Mouse (Mus musculus) cerebellum, postnatal 25 days (tissue): ENCODE measurements at regions not wholly inside any gene's neighbourhood (a gene's known extent, or its start where the extent isn't known, plus 50 kb on each side); places are given as distances from the start of the nearest gene placed in this dataset.
"Not testable (repeated sequence)": the region's sequence is repeated elsewhere in the genome, so short reads cannot be mapped to it uniquely, and the experiment has no call there.

Source experiments
- DNase-seq, 2 experiments: peaks; one replicate each; pipeline ENCODE4 v3.0.0; 2021; ENCODE audit warnings: mixed read lengths in 2 of 2

DNA sequence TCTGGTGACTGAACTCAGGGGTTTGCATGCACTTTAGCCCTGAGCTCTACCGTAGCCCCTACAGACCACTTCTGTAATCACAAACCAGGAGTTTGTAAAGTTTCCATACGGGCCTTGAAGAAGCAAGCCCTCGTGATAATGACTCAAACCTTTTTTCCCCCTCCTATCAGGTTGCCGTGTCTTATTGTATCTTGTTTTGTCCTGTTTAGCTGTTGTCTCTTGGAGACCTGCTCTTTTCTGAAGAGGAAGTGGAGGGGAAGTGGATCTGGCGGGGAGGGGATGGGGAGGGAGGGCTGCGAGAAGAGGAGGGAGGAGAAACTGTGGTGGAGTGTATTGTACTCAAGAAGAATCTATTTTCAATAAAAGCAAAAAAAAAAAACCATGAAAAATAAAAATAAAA, 87.0 kb downstream of the Fam43a start:
- DNase-seq = no peak

DNA sequence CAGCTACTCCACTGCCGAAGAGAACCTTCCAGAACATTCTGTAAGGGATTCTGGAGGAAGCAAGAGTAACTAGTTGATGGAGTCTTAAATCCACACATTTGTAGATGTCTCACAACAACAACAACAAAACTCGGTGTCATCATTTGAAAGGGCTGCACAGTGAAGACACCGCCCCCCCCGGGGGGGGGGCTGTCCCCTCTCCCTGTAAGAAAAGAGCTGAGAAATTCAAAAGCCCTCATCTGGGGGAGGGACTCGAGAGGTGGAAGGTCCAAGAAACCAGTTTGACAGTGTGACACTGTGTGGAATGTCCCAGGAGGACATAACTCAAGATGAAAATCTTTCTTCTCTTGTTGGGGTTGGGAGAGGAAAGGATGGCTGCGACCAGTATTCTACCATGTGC, 87.7 kb downstream of the Fam43a start:
- no peak for DNase-seq

DNA sequence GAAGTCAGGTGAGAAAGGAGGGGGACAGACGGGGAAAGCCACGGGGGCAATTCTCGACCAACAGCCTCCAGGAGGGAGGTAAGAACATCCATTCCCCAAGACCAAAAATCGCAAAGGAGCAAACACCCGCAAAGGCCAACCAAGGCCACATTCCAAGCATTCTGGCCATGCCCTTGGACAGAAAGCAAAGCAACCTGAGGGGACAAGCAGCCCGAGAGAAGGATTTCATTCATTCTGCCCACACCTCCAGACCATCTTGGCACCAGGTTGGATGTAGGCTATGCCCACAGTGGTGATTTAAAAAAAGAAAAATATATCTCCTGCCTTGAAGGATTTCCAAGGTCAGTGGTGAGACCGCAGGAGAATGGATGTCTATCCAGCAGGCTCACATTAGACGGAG, 88.2 kb downstream of the Fam43a start:
- DNase-seq = no peak

DNA sequence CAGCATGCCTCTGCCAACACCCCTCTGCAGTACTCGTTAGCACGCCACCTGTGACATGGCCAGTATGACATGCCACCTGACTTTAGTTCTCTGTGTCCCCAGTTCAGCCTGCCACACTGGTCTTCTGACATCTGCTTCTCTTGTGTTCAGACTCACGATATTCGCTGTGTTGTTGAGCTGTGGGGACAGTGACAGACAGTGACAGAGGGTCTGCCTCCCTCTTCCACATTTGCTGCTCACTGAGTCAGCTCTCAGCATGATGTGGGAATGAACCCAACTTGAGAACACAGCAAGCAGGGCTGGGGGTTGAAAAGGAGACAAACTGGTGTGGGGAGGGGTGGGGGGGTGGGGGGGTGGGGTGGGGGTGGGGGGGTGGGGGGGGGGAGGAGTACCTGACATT, 91.0 kb downstream of the Fam43a start:
- no peak for DNase-seq

DNA sequence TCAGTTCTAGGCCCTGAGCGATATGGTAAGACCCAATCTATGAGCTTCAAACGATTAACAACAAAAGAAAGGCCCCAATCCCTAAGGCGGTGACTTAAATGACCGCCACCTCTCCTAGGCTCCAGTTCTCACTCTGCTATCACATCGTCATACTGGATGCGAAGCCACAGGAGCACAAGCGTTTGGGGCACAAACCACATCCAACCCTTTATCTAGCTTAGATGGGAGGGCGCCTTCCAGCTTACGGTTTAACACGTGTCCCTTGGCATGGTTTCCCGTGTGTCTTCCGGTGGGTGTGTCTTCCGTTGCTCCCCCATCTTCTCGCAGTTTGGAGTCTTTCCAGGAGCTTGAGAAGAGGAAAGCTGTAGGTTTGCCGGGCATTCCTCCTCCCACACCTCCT, 92.4 kb downstream of the Fam43a start:
- no peak for DNase-seq

DNA sequence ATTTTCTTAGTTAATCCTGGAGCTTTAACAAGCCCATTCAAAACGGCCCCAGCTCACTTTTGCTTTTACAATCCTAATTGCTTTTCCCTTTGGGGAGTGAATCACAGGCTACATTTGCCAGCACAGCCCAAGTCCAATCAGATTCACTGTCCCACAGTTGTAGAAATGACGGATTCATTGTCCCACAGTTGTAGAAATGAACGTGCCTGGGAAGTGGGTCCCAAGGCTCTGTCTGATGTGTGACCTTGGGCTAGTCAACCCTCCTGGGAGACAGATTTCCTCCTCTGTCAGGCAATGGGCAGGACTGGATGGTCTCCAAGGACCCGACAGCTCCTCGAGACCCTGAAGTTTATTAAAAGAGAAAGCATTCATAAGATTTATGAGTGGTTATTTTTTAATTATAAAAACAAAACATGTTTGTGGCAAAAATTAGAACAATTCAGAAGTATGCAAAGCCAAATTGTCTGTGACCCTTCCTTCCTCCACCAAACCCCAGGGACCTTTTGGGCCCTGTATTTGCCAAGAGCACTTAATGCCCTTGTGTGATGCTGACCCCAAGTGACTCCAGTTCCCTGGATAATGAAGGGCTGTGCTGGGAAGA, 93.1 kb downstream of the Fam43a start:
- DNase-seq = no peak

DNA sequence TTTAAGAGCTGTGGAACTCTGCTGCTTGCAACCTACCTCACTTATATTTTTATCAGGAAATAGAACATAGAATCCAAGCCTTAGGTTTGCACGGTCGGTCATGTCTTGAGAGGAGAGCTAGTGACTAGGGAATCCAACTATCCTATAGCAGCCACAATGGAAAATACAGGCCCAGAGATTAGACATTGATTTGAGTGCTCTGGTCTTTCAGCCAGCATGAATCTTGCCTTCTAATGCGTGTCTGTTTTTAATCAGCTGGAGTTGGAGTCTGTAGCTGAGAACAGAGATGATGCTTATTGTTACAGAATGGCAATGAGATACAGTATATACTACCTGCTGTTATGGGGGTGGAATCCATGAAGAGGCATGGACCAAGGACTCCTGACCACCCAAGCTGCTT, 93.7 kb downstream of the Fam43a start:
- DNase-seq = no peak

DNA sequence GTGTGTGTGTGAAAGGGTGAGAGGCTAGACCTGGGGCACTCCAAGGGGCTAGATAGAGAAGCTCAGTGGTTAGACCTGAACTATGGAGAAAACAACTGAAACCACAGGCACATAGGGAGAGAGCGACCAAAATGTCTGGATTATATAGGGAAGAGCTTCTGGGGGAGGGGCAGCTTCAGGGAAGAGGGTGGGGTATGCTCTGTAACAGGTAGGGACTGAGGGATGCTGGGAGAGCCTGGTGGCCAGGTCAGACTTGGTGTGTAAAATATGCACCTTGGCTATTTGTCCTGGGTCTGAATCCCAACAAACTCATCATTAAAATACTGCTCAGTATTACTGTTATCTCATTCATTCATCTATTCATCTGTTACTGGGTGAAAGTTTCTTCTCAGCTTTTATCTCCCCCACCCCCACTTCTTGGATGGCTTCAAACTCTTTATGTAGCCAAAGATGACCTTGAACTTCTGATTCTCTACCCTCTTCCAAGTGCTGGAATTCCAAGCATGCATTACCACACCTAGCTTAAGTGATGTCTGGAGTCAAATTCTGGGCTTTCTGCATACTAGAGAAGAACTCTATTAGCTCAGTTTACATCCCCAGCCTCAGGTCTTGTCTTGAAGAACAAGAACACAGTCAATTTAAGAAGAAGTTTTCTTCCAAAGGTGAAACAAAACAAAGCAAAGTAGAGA, 94.5 kb downstream of the Fam43a start:
- no peak for DNase-seq

DNA sequence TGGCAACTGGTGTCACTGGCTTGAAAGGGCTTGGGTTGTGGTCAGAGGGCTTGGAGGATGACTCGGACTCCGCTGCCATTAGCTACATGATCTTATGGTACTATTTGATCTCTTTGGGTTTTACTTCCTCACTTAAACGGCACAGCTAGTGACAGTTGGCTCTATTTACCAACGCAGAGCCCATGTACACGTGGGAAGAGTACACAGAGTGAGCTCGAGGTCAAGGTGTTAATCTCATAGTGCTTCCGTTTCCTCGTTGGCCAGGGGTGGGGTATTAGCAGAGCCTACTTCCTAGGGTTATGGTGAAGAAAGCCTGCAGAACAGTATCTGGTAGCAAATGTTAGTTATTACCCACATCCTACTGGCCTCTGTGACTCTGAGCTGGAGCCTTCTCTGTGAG, 96.2 kb downstream of the Fam43a start:
- no peak for DNase-seq

DNA sequence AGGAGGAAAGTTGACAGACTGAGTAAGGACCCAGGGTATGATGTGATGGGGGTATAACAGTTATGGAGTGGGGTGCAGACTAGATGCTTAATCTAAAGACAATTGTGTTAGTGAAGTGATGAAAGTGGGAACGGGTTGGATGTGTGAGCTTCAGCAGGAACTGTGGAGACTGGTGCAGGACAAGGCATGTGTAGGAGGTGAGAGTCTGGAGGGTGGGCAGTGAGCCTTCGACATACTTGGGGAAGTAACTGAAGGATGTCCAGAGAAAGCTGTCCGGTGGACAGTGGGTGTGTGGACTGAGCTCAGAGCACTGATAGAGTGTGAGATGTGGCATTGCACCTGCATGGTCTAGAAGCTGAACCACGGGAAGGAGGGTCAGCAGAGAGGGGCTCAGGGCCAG, 97.7 kb downstream of the Fam43a start:
- no peak for DNase-seq

DNA sequence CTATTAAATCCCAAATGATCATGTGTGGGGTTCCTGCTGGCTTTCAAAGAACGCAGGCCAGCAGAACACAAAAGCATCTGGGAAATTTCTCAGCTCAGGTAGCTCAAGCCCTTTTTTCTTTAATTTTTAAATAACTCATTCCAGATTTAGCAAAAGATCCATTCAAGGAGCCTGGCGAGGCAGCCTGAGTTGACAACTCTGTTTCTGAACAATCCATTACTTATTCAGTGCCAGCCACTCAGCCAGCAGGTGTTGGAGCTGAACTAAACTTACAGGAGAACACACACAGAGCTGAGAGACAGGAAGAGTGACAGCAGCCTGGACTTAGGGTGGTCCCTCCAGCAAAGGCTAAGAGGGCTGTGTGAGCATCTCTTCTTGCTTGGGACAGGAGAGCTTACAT, 98.3 kb downstream of the Fam43a start:
- DNase-seq = no peak

DNA sequence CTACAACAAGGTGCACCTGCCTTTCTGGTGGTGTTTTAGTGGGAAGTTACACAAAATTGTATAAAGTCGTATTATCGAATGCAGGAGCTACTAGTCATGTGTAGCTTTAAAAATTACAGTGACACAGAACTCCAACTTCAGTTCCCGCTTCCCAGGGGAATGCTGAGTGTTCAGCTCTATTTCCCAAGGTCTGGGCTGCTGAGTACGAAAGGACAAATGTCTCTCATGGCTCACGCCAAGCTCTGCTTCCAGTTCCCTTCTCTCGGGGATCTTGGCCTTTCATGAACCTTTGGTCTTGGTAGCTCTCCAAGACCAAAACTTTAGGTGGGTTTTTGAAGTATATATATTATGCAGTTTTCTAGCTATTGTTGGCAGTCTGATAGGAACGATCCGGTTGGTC, 104.3 kb downstream of the Fam43a start:
- DNase-seq = no peak

DNA sequence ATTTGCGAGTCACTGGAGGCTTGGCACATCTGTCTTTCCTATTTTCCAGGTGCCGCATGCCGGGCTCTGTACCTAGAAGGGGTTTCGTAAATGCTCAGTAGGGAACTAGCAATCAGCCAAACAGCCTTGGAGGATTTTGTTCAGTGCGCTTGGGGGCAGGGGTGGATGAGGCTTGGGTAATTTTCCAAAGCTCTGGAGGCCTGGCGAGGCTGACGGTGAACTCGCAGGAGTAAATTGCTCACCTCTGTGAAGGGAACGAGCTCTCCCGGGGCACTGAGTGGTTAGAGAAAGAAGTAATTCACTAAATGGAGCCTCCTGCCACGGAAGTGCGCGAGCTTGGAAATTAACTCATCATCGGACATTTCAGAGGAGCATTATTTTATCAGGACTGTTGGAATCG, 110.0 kb downstream of the Fam43a start:
- DNase-seq = no peak

DNA sequence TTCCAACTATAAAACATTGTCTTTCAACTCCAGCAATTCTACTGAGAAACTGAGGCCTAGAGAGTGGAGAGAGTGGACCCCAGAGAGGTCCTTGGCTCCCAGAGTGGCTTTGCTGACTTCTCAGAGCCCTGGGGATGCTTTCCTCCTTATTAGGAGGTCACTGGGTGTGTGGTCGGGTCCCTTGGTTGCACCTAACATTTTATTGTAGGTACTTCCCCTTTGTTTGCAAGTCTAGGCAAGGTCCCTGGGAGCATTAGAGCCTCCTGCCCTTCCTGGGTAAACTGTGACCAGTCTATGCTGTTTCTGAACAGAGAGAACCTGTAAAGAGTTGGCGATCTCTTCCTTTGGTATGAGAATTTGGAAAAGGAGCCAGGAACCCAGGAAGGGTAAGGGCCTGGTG, 110.5 kb downstream of the Fam43a start:
- DNase-seq = no peak

DNA sequence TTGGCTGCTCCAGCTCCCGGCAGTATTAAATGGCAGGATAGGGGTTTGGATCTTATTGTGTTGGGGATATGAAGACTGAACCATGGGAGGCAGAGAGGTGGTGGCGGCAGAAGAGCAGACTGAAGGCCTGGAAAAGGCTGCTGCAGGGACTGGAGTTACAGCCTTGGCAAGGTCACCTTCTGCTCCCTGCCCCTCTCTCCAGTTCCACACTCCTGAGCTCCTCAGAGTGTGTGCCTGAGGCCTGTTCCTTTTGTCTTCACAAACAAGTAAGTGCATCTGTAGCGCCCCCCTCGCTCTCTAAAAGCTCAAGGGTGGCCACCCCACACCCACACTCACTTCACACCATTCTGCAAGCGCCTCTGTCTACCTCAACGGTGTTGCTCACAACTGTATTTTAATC, 113.0 kb downstream of the Fam43a start:
- DNase-seq = no peak

DNA sequence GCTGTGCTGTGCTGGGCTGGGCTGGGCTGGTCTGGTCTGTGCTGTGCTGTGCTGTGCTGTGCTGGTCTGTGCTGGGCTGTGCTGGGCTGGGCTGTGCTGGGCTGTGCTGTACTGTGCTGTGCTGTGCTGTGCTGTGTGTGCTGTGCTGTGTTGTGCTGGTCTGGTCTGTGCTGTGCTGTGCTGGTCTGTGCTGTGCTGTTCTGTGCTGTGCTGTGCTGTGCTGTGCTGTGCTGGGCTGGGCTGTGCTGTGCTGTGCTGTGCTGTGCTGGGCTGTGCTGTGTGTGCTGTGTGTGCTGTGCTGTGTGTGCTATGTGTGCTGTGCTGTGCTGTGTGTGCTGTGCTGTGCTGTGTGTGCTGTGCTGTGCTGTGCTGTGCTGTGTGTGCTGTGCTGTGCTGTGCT, 118.1 kb downstream of the Fam43a start:
- DNase-seq = not testable (repeated sequence)

DNA sequence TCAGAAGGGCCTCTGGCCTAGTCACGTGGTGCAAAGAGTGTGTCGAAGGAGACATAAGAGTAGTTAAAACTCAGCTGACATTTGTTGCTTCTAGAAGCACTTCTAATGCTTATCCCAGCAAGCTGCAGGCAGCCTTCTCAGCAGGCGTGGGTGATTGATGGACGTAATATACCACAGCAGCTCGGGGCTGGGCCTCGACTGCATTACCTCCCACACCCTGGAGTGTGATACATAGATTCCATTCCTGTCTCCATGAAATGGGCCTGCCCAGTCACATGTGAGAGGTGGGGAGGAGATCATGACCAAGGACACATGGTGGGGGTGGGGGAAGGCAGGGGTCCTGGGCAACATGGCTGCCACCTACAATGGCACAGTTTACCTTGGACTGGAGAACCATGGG, 121.3 kb downstream of the Fam43a start:
- DNase-seq = no peak

DNA sequence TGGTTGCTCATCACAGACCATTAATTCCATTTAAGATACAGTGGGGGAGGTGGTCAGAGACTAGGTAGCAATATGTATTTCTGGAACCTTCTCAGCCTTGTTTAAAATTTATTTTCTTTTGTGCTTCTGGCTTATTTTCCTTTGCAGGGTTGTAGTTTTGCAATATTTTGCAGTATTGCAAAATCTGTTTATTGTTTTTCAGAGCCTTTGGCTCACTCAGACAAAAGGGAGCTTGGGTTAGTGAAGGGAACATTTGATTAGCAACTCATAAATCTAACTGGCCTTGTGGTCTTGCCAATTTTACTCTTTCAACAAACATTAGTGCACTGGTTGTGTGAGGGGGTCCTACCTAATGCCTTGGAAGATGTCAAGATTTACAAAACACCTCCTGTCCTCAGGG, 121.7 kb downstream of the Fam43a start:
- DNase-seq = no peak

DNA sequence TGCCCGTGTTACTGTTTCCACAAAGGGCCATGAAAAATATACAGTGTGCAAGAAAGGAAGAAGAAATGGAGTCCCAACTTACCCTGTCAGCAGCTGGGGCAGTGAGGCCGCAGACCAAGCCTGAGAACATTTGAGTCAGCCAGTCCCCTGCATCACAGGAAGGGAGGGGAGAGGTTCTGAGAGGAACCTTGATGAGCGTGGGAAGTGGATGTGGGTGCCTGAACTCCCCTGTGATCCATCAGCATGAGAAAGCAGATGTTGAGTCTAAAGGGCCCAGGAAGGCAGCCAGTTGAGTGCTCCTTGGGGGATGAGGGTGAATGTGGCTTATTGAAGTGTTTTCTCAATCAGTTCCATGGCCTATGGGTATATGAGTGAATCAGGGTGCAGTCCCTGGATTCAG, 122.8 kb downstream of the Fam43a start:
- DNase-seq = no peak

DNA sequence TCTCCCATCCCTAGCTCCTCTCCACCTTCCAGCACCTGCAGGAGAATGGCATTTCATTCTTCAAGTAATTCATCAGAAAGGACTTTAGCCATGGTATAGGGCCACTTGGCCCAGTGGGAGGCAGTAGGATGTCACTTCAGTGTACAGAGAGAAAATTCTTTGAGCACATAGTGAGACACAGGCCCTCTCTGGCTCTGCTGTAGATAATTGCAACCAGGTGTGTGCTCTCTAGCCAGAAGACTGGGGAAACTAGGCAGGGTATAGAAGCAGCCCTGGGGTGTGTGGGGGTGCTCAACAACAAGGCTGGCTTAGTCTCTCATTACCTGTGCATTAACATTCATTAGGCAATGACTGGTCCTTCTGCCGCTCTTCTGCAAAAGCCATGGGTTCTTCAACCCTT, 125.1 kb downstream of the Fam43a start:
- no peak for DNase-seq

DNA sequence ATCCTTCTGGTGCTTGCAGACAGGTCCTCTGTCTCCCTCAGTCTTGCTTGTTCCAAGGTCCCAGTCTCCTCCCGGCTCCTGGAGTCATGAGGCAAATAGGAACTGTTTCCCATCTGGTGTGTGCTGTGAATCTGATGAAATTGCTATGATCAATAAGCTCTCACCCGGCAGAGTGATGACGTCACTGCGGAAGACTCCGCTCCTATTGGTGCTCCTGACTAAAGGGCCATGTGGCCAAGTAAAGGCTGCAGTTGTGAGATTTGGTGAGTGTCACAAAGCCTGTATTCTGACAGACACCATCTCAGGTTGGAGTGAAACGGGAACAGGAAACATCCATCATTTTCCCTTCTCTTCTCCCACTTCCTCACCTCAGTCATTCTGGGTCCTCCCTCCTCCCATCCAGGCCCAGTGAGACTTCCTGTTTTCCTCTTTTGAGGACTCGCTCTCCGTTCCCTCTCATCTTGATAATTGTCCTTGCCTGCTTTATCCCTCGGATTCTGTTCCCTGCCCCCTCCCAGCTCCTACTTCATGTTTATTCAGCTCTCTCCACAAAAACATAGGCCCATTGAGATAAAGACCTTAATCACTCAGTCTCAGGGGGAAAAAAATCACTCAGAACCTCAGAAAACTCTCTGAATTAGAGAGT, 133.4 kb downstream of the Fam43a start:
- no peak for DNase-seq

DNA sequence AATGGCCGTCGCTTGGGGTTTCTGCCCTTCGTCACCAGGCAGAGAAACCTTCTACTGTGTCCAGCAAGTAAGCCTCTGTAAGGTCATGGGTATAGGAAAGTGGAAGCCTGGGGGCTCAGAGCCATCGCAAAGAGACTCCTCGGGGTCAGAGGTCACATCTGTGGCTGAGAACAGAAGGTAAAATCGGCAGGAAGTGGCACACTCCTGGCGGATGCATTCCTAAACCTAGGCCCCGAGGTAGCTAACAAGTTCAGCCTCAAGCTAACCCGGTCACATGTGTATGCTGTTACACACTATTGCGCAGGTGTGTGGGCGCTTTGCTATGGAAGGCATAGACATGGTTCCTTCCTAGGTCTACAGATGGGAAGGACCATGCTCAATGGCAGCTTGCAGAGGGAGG, 134.0 kb downstream of the Fam43a start:
- no peak for DNase-seq

DNA sequence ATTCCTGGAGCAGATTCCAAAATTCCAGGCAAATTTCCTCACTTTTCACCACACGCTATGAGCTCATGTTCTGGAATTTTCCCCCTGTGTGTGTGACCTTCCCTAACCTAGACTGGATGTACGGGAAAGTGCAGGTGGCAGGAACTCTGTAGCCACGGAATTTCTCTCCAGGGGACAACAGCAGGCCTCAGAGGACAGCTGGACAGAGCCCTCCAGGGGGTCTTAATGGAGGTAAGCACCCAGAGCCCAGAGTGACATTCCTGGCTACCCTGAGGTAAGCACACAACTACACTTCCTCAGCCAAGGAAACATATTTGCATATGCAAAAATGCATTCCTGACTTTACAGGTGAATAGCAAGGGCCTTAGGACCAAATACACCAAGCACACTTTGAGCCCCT, 135.8 kb downstream of the Fam43a start:
- DNase-seq = no peak

DNA sequence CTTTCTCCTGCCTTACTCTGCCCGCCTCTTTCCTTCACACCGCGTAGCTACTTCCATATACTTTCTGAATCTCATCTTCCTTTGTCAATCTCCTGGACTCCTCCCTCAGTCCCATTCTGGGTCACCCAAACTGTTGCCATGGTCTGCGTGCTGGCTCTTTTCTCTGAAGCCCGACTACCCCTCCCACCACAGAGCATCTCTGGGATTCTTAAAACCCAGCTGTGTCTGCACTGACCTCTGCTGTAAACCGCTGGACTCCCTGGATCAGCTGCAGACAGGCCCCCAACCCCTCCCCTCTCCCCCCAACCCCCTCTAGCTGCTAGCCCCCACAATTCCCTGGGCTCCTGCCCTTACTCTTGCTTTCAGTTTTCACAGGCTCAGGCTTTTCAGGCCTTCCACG, 136.4 kb downstream of the Fam43a start:
- DNase-seq = no peak
